Mouse (Mus musculus) MEL (cell line): ENCODE data around the gene Syt16.

ENCODE experiments used
- CHD1 ChIP-seq: IDR thresholded peaks from 2 replicates; pipeline ENCODE4 v1.6.1; 2012; ENCODE audit warnings: low read depth, mild to moderate bottlenecking, inconsistent platforms, low read length, improper control_type of control experiment
- CTCF ChIP-seq, 3 experiments: IDR thresholded peaks in 2 of 3; conservative IDR thresholded peaks in 1 of 3; 2 replicates each; pipeline ENCODE4 v1.5.1; 2011 to 2012; ENCODE audit warnings: low read length in 3 of 3, low read depth in 2 of 3, mild to moderate bottlenecking in 2 of 3, improper control_type of control experiment in 1 of 3, inconsistent platforms in 1 of 3, mixed read lengths in 1 of 3, moderate library complexity in 1 of 3; ENCODE audit not compliant: control insufficient read depth in 1 of 3, insufficient read depth in 1 of 3, poor library complexity in 1 of 3, severe bottlenecking in 1 of 3
- ELF1 ChIP-seq: IDR thresholded peaks from 2 replicates; pipeline ENCODE4 v1.6.1; 2014; ENCODE audit warnings: low read depth, mild to moderate bottlenecking, inconsistent platforms, low read length, improper control_type of control experiment, moderate library complexity
- GATA1 ChIP-seq: IDR thresholded peaks from 2 replicates; pipeline ENCODE4 v1.6.1; 2011; ENCODE audit warnings: low read depth, low read length, improper control_type of control experiment
- JUND ChIP-seq: IDR thresholded peaks from 2 replicates; pipeline ENCODE4 v1.6.1; 2011; ENCODE audit warnings: low read depth, mild to moderate bottlenecking, improper control_type of control experiment, low read length
- KAT2A ChIP-seq: conservative IDR thresholded peaks from 2 replicates; pipeline ENCODE4 v1.6.1; 2012; ENCODE audit warnings: low read depth, low read length, improper control_type of control experiment, inconsistent platforms
- MAX ChIP-seq: IDR thresholded peaks from 2 replicates; pipeline ENCODE4 v1.6.1; 2011; ENCODE audit warnings: low read length, improper control_type of control experiment
- POLR2A ChIP-seq, 2 experiments: IDR thresholded peaks; 2 replicates each; pipeline ENCODE4 v1.6.1; 2011 to 2012; ENCODE audit warnings: low read length in 2 of 2, mild to moderate bottlenecking in 2 of 2, control low read depth in 1 of 2, improper control_type of control experiment in 1 of 2, low read depth in 1 of 2, moderate library complexity in 1 of 2; ENCODE audit not compliant: control insufficient read depth in 1 of 2, insufficient read depth in 1 of 2, poor library complexity in 1 of 2
- SIN3A ChIP-seq: IDR thresholded peaks from 2 replicates; pipeline ENCODE4 v1.6.1; 2012; ENCODE audit warnings: low read length, improper control_type of control experiment, inconsistent platforms
- TAL1 ChIP-seq: IDR thresholded peaks from 2 replicates; pipeline ENCODE4 v1.6.1; 2012; ENCODE audit warnings: mild to moderate bottlenecking, inconsistent platforms, low read length, moderate library complexity, mixed read lengths
- ZKSCAN1 ChIP-seq: IDR thresholded peaks from 2 replicates; pipeline ENCODE4 v1.6.1; 2012; ENCODE audit warnings: low read depth, mild to moderate bottlenecking, inconsistent platforms, low read length, improper control_type of control experiment, moderate library complexity
- ZNF384 ChIP-seq: IDR thresholded peaks from 2 replicates; pipeline ENCODE4 v1.6.1; 2012; ENCODE audit warnings: low read depth, mild to moderate bottlenecking, inconsistent platforms, low read length, improper control_type of control experiment

GRCm38 (mm10) chr12:73982533-73982932 is 14.9 kb upstream of the Syt16 start:
- TF ChIP-seq GATA1 (no peak), POLR2A (IDR thresholded peaks at IDR 0.05; ENCODE audit: control insufficient read depth in 1 of 2, insufficient read depth in 1 of 2, low read depth in 1 of 2, low read length in 2 of 2, poor library complexity in 1 of 2) (no peak), ELF1 (no peak), CHD1 (no peak), CTCF (IDR thresholded peaks at IDR 0.05 in 2 of 3, conservative IDR thresholded peaks at IDR 0.05 in 1 of 3; ENCODE audit: control insufficient read depth in 1 of 3, insufficient read depth in 1 of 3, low read depth in 2 of 3, low read length in 3 of 3, poor library complexity in 1 of 3, severe bottlenecking in 1 of 3) (no peak), ZKSCAN1 (no peak), KAT2A (no peak), SIN3A (no peak), TAL1 (no peak), MAX (no peak), JUND (no peak), ZNF384 (no peak)
